24 mouse cellular contexts compared by ENCODE assay signal in the genomic region with DNA sequence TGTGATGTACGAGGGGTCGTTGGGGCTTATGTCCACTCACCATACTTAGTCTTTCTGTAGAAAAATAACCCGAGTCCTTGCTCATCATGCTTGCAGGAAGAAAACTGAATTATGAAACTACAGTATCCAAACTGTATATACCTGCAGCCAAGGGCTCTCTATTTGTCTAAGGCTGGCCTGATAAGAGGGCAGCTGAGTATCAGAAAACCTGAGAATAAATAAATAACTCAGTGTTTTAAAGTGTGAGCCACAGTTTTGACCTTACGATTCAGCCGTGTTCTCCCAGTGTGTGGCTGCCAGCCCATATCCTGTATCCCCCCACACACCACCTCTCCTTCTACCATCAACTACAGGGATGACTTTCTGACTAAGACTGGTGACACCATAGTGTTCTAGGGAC. TPM values are rescaled to one million over a fixed set of nuclear protein-coding genes. Genes with fewer than 3 reads are reported as not detected.
"Had no signal": no experiment of that assay in that cellular context is flagged by ENCODE, and none has a peak within 500 bp of the region (broad histone marks: within the 10 kb centered on the region; RNA-seq: fewer than 3 reads in every experiment).

No protein-coding gene starts in this region.

- H3K36me3 ChIP-seq: heart, embryonic 13.5 days; heart, embryonic 15.5 days; hindbrain, embryonic 13.5 days; hindbrain, embryonic 15.5 days; kidney, embryonic 15.5 days; limb, embryonic 13.5 days; limb, embryonic 15.5 days had no signal

- H3K27ac ChIP-seq: heart, embryonic 13.5 days; heart, embryonic 15.5 days; hindbrain, embryonic 13.5 days; hindbrain, embryonic 15.5 days; hindbrain, postnatal 0 days; kidney, embryonic 15.5 days; kidney, postnatal 0 days; limb, embryonic 13.5 days; limb, embryonic 15.5 days had no signal

- H3K4me3 ChIP-seq: heart, embryonic 13.5 days; heart, embryonic 15.5 days; hindbrain, embryonic 13.5 days; hindbrain, embryonic 15.5 days; kidney, embryonic 15.5 days; limb, embryonic 13.5 days; limb, embryonic 15.5 days had no signal

- H3K4me1 ChIP-seq: heart, embryonic 13.5 days; heart, embryonic 15.5 days; hindbrain, embryonic 13.5 days; hindbrain, embryonic 15.5 days; kidney, embryonic 15.5 days; limb, embryonic 13.5 days; limb, embryonic 15.5 days had no signal

- DNase-seq: gastrocnemius, postnatal 14 days; gastrocnemius, postnatal 36 days; heart, adult 18-20 months; heart, postnatal 14 days; heart, postnatal 36 days; kidney, adult 11 months; kidney, adult 2 months; kidney, adult 9 months; kidney, postnatal 14 days; kidney, postnatal 36 days; layer of hippocampus, adult 9-11 months; layer of hippocampus, postnatal 36 days; left cerebral cortex, postnatal 4 days had no signal

- H3K9ac ChIP-seq: heart, embryonic 13.5 days; heart, embryonic 15.5 days; hindbrain, embryonic 13.5 days; hindbrain, embryonic 15.5 days; kidney, embryonic 15.5 days; limb, embryonic 13.5 days; limb, embryonic 15.5 days had no signal

- H3K27me3 ChIP-seq: heart, embryonic 13.5 days; heart, embryonic 15.5 days; hindbrain, embryonic 13.5 days; hindbrain, embryonic 15.5 days; kidney, embryonic 15.5 days; limb, embryonic 13.5 days; limb, embryonic 15.5 days had no signal

- ATAC-seq: hindbrain, postnatal 0 days; intestine, embryonic 16.5 days had no signal

- H3K9me3 ChIP-seq: heart, embryonic 13.5 days; heart, embryonic 15.5 days; hindbrain, embryonic 13.5 days; hindbrain, embryonic 15.5 days; kidney, embryonic 15.5 days; limb, embryonic 13.5 days; limb, embryonic 15.5 days had no signal

- H3K4me2 ChIP-seq: heart, embryonic 11.5 days; heart, embryonic 13.5 days; heart, embryonic 15.5 days; hindbrain, embryonic 13.5 days; hindbrain, embryonic 15.5 days; kidney, embryonic 15.5 days; limb, embryonic 13.5 days; limb, embryonic 15.5 days had no signal

RNA-seq across cellular contexts. Expression of a gene that starts 33.5 kb away (rescaled TPM):
- polyA plus RNA-seq: hindbrain, embryonic 15.5 days had no signal
